Mouse (Mus musculus) forebrain, embryonic 12.5 days (tissue): ENCODE measurements at regions not wholly inside any gene's neighbourhood (a gene's known extent, or its start where the extent isn't known, plus 50 kb on each side); places are given as distances from the start of the nearest gene placed in this dataset.
"Not testable (repeated sequence)": the region's sequence is repeated elsewhere in the genome, so short reads cannot be mapped to it uniquely, and the experiment has no call there.

Experiments used
- ATAC-seq: fragments of 200-750 bp; cut with Nextera tagmentation; 2 replicates; pipeline ENCODE4 v1.8.0; 2017; ENCODE audit warnings: moderate TSS enrichment; ENCODE audit not compliant: low FRiP score
- H3K27ac ChIP-seq: fragments of 300-500 bp; sonication (generic); 2 replicates; pipeline ENCODE4 v1.5.1; 2016; ENCODE audit warnings: mild to moderate bottlenecking
- H3K27me3 ChIP-seq: fragments of 300-500 bp; sonication (generic); 2 replicates; pipeline ENCODE4 v1.6.1; 2016; ENCODE audit warnings: mild to moderate bottlenecking
- H3K36me3 ChIP-seq: fragments of 300-500 bp; sonication (generic); replicated peaks from 2 replicates; pipeline ENCODE4 v1.6.1; 2016; ENCODE audit warnings: mild to moderate bottlenecking
- H3K4me1 ChIP-seq: fragments of 300-500 bp; sonication (generic); 2 replicates; pipeline ENCODE4 v1.6.1; 2016
- H3K4me2 ChIP-seq: fragments of 300-500 bp; sonication (generic); 2 replicates; pipeline ENCODE4 v1.6.1; 2016; ENCODE audit warnings: mild to moderate bottlenecking, moderate library complexity
- H3K4me3 ChIP-seq: fragments of 300-500 bp; sonication (generic); replicated peaks from 2 replicates; pipeline ENCODE4 v1.5.1; 2016; ENCODE audit warnings: mild to moderate bottlenecking
- H3K9ac ChIP-seq: fragments of 300-500 bp; sonication (generic); 2 replicates; pipeline ENCODE4 v1.6.1; 2016; ENCODE audit warnings: mild to moderate bottlenecking
- H3K9me3 ChIP-seq: fragments of 300-500 bp; sonication (generic); 2 replicates; pipeline ENCODE4 v1.6.1; 2016
- WGBS: fragments of 180-500 bp; shearing (Covaris S2); methylation state at CpG from one replicate; pipeline ENCODE4 v1.1.7; 2016; 5-methylcytosine and 5-hydroxymethylcytosine counted together

GRCm38 (mm10) chr1:94582526-94582925, 530.2 kb upstream of the Pdcd1 start:
- no peak overlapping the region for H3K27ac ChIP-seq
- 0 out of 2 replicates have a peak, but pooled peaks cover 3% of the 10 kb centered on the region for H3K9me3 ChIP-seq
- no peak overlapping the region for H3K4me3 ChIP-seq
- H3K36me3 ChIP-seq: no peaks in the 10 kb centered on the region
- no peak overlapping the region for H3K4me2 ChIP-seq
- H3K27me3 ChIP-seq: no peaks in the 10 kb centered on the region
- no peak overlapping the region for H3K9ac ChIP-seq
- no peak for ATAC-seq
- no peaks in the 10 kb centered on the region for H3K4me1 ChIP-seq

- no peak for ATAC-seq
- Histone ChIP-seq H3K36me3 (no peaks in the 10 kb centered on the region), H3K9me3 (0 out of 2 replicates have a peak, but pooled peaks cover 3% of the 10 kb centered on the region), H3K4me2 (no peak overlapping the region), H3K27me3 (no peaks in the 10 kb centered on the region), H3K4me3 (no peak overlapping the region), H3K27ac (no peak overlapping the region), H3K4me1 (no peaks in the 10 kb centered on the region), H3K9ac (no peak overlapping the region)
- 76% methylated on average over 4 of the region's 4 CpGs for WGBS
Measured at GRCm38 (mm10) chr1:94581650-94582405, 529.5 kb upstream of the Pdcd1 start.

GRCm38 (mm10) chr1:94532773-94533541, 480.6 kb upstream of the Pdcd1 start:
- WGBS: 70% methylated on average over 4 of the region's 4 CpGs
- no peaks in the 10 kb centered on the region for H3K27me3 ChIP-seq
- no peak overlapping the region for H3K4me2 ChIP-seq
- H3K36me3 ChIP-seq: no peaks in the 10 kb centered on the region
- H3K9me3 ChIP-seq: no peaks in the 10 kb centered on the region
- peak; percentile 61; the same call in 1 of the 2 replicates for ATAC-seq
- no peak overlapping the region for H3K4me3 ChIP-seq
- no peak overlapping the region for H3K9ac ChIP-seq
- no peak overlapping the region for H3K27ac ChIP-seq
- no peaks in the 10 kb centered on the region; the same call in 1 of the 2 replicates for H3K4me1 ChIP-seq

- Histone ChIP-seq H3K4me2 (no peak overlapping the region), H3K9ac (no peak overlapping the region), H3K27ac (peak overlapping the region; percentile 69), H3K27me3 (no peaks in the 10 kb centered on the region), H3K4me3 (no peak overlapping the region), H3K36me3 (no peaks in the 10 kb centered on the region), H3K9me3 (no peaks in the 10 kb centered on the region), H3K4me1 (no peaks in the 10 kb centered on the region; the same call in 1 of the 2 replicates)
- 27% methylated on average over 4 of the region's 4 CpGs for WGBS
- no peak; the same call in 1 of the 2 replicates for ATAC-seq
Measured at GRCm38 (mm10) chr1:94504080-94504520, 451.7 kb upstream of the Pdcd1 start.

- Histone ChIP-seq H3K4me1 (no peaks in the 10 kb centered on the region; the same call in 1 of the 2 replicates), H3K4me3 (no peak overlapping the region), H3K27me3 (no peaks in the 10 kb centered on the region), H3K9ac (no peak overlapping the region), H3K4me2 (no peak overlapping the region), H3K9me3 (no peaks in the 10 kb centered on the region), H3K36me3 (no peaks in the 10 kb centered on the region), H3K27ac (peak overlapping the region; percentile 69)
- 28% methylated on average over 6 of the region's 6 CpGs for WGBS
- ATAC-seq: peak; percentile 88
Measured at GRCm38 (mm10) chr1:94503379-94504079, 451.2 kb upstream of the Pdcd1 start.

GRCm38 (mm10) chr1:94502066-94502861, 449.9 kb upstream of the Pdcd1 start:
- Histone ChIP-seq H3K9ac (no peak overlapping the region), H3K4me3 (no peak overlapping the region), H3K36me3 (no peaks in the 10 kb centered on the region), H3K27me3 (no peaks in the 10 kb centered on the region), H3K4me2 (no peak overlapping the region), H3K4me1 (no peaks in the 10 kb centered on the region; the same call in 1 of the 2 replicates), H3K27ac (0 out of 2 replicates have a peak overlapping the region, but pooled peaks have one; percentile 25), H3K9me3 (no peaks in the 10 kb centered on the region)
- ATAC-seq: no peak
- 50% methylated on average over 6 of the region's 6 CpGs for WGBS

- no peaks in the 10 kb centered on the region for H3K9me3 ChIP-seq
- no peak overlapping the region for H3K4me2 ChIP-seq
- 90% methylated on average over 2 of the region's 2 CpGs for WGBS
- H3K4me3 ChIP-seq: no peak overlapping the region
- H3K4me1 ChIP-seq: no peaks in the 10 kb centered on the region
- ATAC-seq: no peak
- H3K27ac ChIP-seq: no peak overlapping the region
- no peaks in the 10 kb centered on the region for H3K36me3 ChIP-seq
- H3K27me3 ChIP-seq: no peaks in the 10 kb centered on the region
- no peak overlapping the region for H3K9ac ChIP-seq
Measured at GRCm38 (mm10) chr1:94496992-94497391, 444.6 kb upstream of the Pdcd1 start.

GRCm38 (mm10) chr1:94496341-94496740, 444.0 kb upstream of the Pdcd1 start:
- Histone ChIP-seq H3K4me1 (no peaks in the 10 kb centered on the region), H3K4me2 (no peak overlapping the region), H3K36me3 (no peaks in the 10 kb centered on the region), H3K9me3 (no peaks in the 10 kb centered on the region), H3K4me3 (no peak overlapping the region), H3K9ac (no peak overlapping the region), H3K27me3 (no peaks in the 10 kb centered on the region), H3K27ac (no peak overlapping the region)
- no peak for ATAC-seq
- WGBS: 71% methylated on average over 3 of the region's 3 CpGs

GRCm38 (mm10) chr1:94487062-94487461, 434.7 kb upstream of the Pdcd1 start:
- Histone ChIP-seq H3K27ac (no peak overlapping the region), H3K27me3 (no peaks in the 10 kb centered on the region), H3K36me3 (no peaks in the 10 kb centered on the region), H3K4me1 (no peaks in the 10 kb centered on the region), H3K9me3 (no peaks in the 10 kb centered on the region), H3K9ac (no peak overlapping the region), H3K4me3 (no peak overlapping the region), H3K4me2 (no peak overlapping the region)
- ATAC-seq: no peak
- WGBS: 82% methylated on average over 3 of the region's 3 CpGs

DNA sequence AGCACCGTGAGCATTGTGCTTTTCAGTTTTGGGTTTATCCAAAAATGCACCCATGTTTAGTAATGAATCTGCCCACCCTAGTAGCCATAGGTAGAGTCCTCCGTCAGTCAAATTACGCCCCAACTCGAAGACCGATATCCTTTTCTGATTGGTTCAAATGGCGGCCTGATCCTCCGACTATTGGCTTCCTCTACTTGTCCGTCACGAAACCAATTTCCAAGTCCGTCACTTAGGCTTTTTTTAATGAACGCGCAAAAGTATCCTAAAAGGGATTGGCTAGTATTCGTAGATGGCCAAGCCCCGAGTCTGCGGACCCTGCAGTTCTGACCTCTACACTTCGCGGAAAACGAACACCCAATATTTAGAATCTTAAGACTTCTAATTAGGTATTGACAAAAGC, 417.5 kb upstream of the Pdcd1 start:
- not testable (repeated sequence) for H3K9me3 ChIP-seq, H3K9ac ChIP-seq, H3K36me3 ChIP-seq, H3K27ac ChIP-seq, H3K4me2 ChIP-seq, H3K4me3 ChIP-seq, H3K27me3 ChIP-seq, H3K4me1 ChIP-seq
- WGBS: 95% methylated on average over 18 of the region's 18 CpGs
- peak; percentile 91 for ATAC-seq

GRCm38 (mm10) chr1:94423731-94424130, 371.4 kb upstream of the Pdcd1 start:
- WGBS: 86% methylated on average over 2 of the region's 2 CpGs
- Histone ChIP-seq H3K36me3 (no peaks in the 10 kb centered on the region), H3K9me3 (no peaks in the 10 kb centered on the region), H3K4me1 (no peaks in the 10 kb centered on the region), H3K27ac (no peak overlapping the region), H3K4me3 (no peak overlapping the region), H3K9ac (no peak overlapping the region), H3K4me2 (no peak overlapping the region), H3K27me3 (no peaks in the 10 kb centered on the region)
- ATAC-seq: no peak
